In the genomic region with DNA sequence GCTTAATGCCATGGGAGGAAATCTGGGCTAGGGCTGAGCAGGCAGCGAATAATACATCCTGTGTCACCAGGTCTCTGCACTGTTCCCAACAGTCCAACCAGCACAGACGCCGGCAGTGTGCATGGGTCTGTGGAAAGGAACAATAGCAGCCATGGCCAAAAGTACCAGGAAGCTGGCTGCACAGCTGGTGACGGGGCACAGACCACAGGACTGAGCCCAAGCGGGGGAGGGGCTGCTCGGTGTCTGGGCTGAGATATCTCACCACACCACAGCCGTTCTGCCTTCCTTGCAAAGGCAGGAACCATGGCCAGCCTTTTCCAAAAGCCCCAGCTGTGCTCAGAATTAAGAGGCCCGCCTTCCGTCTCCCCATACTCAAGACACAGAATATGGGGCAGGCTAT, we compare ENCODE assay signal across 8 mouse cellular contexts.
DNase-seq lines count a peak whose midpoint lies in the region; ATAC-seq and TF ChIP-seq lines count a peak whose summit lies in the region.

No protein-coding gene starts in this region.

- no peak overlapping the region for H3K9ac ChIP-seq in forebrain, postnatal 0 days
- no peak overlapping the region for H3K9ac ChIP-seq in intestine, embryonic 15.5 days
- no peak overlapping the region for H3K9ac ChIP-seq in stomach, postnatal 0 days (ENCODE audit: low read length)

- no peak overlapping the region for H3K4me2 ChIP-seq in forebrain, postnatal 0 days (ENCODE audit: low read depth)
- H3K4me2 ChIP-seq in intestine, embryonic 15.5 days (replicated peaks): no peak overlapping the region
- H3K4me2 ChIP-seq in stomach, postnatal 0 days (replicated peaks; ENCODE audit: low read depth): no peak overlapping the region

- DNase-seq in heart, adult 18-20 months: peak; percentile 49 to 63
- DNase-seq in heart, adult 8-10 months (ENCODE audit: low spot score): no peak
- DNase-seq in Muller cell, postnatal 12 days (ENCODE audit: inconsistent ontology term): peak; percentile 91
- DNase-seq in forebrain, postnatal 0 days: no peak
- DNase-seq in lung, postnatal 36 days: peak; percentile 38
- DNase-seq in stomach, postnatal 0 days (ENCODE audit: low spot score): no peak
- no peak for DNase-seq in adrenal gland, adult (ENCODE audit: inconsistent age in 2 of 2, low spot score in 1 of 2)

- 19% methylated on average over 9 of the region's 9 CpGs for WGBS in forebrain, postnatal 0 days
- WGBS in intestine, embryonic 15.5 days: 58% methylated on average over 9 of the region's 9 CpGs
- 53% methylated on average over 9 of the region's 9 CpGs for WGBS in stomach, postnatal 0 days

- H3K4me3 ChIP-seq in forebrain, postnatal 0 days (ENCODE audit: low read depth, low read length): no peak overlapping the region
- no peak overlapping the region for H3K4me3 ChIP-seq in intestine, embryonic 15.5 days (replicated peaks)
- H3K4me3 ChIP-seq in stomach, postnatal 0 days (ENCODE audit: low read depth, low read length): no peak overlapping the region

- H3K36me3 ChIP-seq in forebrain, postnatal 0 days (ENCODE audit: insufficient read depth): no peaks in the 10 kb centered on the region
- H3K36me3 ChIP-seq in intestine, embryonic 15.5 days: no peaks in the 10 kb centered on the region
- H3K36me3 ChIP-seq in stomach, postnatal 0 days (ENCODE audit: control insufficient read depth, insufficient read depth, low read length): no peaks in the 10 kb centered on the region

- peak; percentile 73 for ATAC-seq in forebrain, postnatal 0 days
- peak; percentile 26; the same call in 1 of the 2 replicates for ATAC-seq in intestine, embryonic 15.5 days
- peak; percentile 53 for ATAC-seq in stomach, postnatal 0 days (ENCODE audit: low FRiP score, low TSS enrichment)

- no peak for TF ChIP-seq CTCF in forebrain, postnatal 0 days (IDR thresholded peaks at IDR 0.05; ENCODE audit: low read depth)
- no peak for TF ChIP-seq CTCF in stomach, postnatal 0 days (IDR thresholded peaks at IDR 0.05; ENCODE audit: low read depth)

- no peak for TF ChIP-seq EP300 in stomach, postnatal 0 days (optimal IDR thresholded peaks at IDR 0.05)

- no peaks in the 10 kb centered on the region for H3K4me1 ChIP-seq in forebrain, postnatal 0 days (ENCODE audit: insufficient read depth)
- H3K4me1 ChIP-seq in intestine, embryonic 15.5 days (replicated peaks): peaks cover 18% of the 10 kb centered on the region
- no peaks in the 10 kb centered on the region for H3K4me1 ChIP-seq in stomach, postnatal 0 days (replicated peaks; ENCODE audit: control insufficient read depth, insufficient read depth)

- no peaks in the 10 kb centered on the region for H3K9me3 ChIP-seq in forebrain, postnatal 0 days (ENCODE audit: low read length)
- H3K9me3 ChIP-seq in intestine, embryonic 15.5 days: no peaks in the 10 kb centered on the region
- no peaks in the 10 kb centered on the region for H3K9me3 ChIP-seq in stomach, postnatal 0 days (ENCODE audit: control insufficient read depth, low read length)

- H3K27me3 ChIP-seq in forebrain, postnatal 0 days (ENCODE audit: insufficient read depth, low read length): no peaks in the 10 kb centered on the region
- no peaks in the 10 kb centered on the region for H3K27me3 ChIP-seq in intestine, embryonic 15.5 days (replicated peaks)
- H3K27me3 ChIP-seq in stomach, postnatal 0 days (ENCODE audit: control insufficient read depth, insufficient read depth, low read length): no peaks in the 10 kb centered on the region

- no peak overlapping the region for H3K27ac ChIP-seq in forebrain, postnatal 0 days (ENCODE audit: low read depth, low read length)
- H3K27ac ChIP-seq in intestine, embryonic 15.5 days: no peak overlapping the region
- H3K27ac ChIP-seq in stomach, postnatal 0 days (replicated peaks): no peak overlapping the region

Comparison
In these comparisons a context has a peak if more than half of its experiments do, and no peak if none do; other contexts are left out.
1. DNase-seq: peak in heart, adult 18-20 months (2 of 2), Muller cell, postnatal 12 days (single experiment) and lung, postnatal 36 days (single experiment); none in heart, adult 8-10 months (single experiment), forebrain, postnatal 0 days (single experiment), stomach, postnatal 0 days (single experiment) and adrenal gland, adult (0 of 2).
2. Peak in every context shown above with its lines, with median percentiles within 50 percentile points of each other: ATAC-seq.